Mouse (Mus musculus): ENCODE data around the gene Ildr2. TPM values are rescaled to one million over a fixed set of nuclear protein-coding genes. Genes with fewer than 3 reads are reported as not detected.

The Ildr2 gene
- total RNA-seq, 2 experiments from 2014 or later: 2.1 to 2.5 TPM

DNA sequence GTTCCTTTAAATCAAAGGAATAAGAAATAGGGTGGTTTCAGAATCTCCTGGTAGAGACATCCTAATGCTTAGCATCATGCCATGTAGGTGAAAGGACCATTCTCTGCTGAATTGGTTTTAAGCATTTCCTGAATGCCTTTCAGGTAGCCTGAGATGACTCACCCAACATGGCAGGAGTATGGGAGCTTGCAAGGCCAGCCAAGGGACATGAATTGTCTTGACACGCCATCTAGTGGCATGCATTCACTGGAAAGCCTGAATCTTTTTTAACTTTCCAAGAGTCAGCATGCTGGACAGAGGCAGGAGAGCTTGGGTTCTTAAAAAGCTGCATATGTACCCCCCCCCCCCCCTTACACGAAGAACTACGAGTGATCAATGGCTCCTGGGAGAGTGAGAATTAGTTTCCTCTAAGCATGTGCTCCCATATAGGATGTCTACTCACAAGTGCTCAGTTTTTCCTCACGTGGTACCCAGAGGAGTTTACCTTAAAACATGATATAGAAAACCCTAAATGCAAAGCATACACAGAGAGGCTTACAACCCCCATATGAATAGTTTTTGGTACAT, 65.3 kb downstream of the Ildr2 start:
- DNase-seq: peak; percentile 32
- intact Hi-C loops (cut with DNase I; ENCODE audit: low total_unique reads): loop anchor here (2.0 kb wide), 1 partner anchor 160 kb away; no protein-coding TSS in a partner anchor

DNA sequence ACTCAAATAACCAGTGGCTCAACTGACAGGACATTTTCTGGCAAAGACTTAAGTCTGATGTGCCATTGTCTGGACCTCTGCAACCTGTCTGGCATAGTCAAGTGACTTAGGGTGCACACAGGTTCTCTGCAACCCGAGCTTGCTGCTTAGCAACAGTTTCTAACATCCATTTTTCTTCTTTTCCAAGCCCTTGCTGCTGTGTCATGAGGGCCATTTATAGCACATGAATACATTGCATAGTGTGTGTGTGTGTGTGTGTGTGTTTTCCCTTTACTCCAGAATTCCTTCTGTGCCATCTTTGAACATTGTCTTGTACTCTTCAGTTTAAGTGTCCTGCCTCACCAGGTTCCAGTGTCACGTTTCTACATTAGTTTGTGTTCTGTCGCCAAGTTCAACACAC, 72.5 kb downstream of the Ildr2 start:
- intact Hi-C loops (cut with DNase I; ENCODE audit: low total_unique reads): no loop called here
- no peak for DNase-seq

DNA sequence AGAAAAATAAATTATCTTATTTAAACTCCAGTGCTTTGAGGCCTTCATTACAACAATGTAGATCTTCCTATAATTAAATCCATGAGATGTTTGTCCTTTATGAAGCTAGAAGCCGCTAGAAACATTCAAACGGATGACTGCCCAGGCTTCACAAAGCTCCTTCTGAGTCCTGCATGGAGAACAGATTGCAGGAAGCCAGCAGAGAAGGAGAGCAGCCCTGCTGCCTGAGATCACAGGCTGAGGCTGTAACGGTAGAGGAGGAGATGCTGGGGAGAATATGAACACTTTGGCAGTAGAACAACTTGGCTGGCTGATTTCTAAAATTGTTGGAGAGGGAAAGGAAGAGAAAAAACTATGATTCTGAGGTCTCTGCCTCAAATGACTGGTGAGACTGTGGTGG, 76.8 kb downstream of the Ildr2 start:
- intact Hi-C loops (cut with DNase I; ENCODE audit: low total_unique reads): no loop called here

DNA sequence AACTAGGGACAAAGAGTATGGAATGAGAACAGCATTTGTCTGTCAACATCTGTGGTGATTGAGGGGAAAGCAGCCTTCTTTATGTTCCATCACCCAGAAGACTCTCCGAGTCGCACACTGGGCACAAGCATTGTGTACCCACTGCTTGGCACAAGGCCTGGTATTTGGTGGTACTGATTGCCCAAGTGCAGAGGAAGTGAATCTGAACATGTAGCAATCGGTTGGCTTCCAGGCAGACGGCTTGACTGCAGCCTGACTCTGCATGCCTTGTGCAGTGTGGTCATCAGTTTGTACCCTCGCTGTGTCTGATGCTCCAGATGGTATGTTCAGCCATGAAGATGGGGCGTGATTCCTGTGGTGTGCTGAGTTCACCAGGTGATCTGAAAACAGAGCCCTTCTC, 85.2 kb downstream of the Ildr2 start:
- intact Hi-C loops (cut with DNase I; ENCODE audit: low total_unique reads): no loop called here

More for the DNA sequence above, 76.8 kb downstream of the Ildr2 start:
- DNase-seq: no peak

DNA sequence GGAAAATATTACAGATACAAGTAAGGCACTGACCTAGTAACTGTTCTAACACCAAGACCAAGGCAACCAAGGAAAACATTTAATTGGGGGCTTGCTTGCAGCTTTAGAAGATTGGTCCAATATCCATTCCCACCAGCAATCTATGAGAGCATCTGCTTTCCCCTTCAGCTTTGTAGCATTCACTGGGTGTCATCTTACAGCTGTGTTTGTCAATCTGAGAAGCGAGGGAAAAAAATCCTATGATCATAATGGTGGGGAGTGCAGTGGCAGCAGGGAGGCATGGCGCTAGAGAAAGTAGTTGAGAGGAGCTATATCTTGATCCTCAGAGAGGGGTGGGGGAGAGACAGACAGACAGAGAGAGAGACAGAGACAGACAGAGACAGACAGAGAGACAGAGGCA, 88.1 kb downstream of the Ildr2 start:
- intact Hi-C loops (cut with DNase I; ENCODE audit: low total_unique reads): no loop called here
- no peak for DNase-seq

More for the DNA sequence above, 85.2 kb downstream of the Ildr2 start:
- peak; percentile 9 for DNase-seq

DNA sequence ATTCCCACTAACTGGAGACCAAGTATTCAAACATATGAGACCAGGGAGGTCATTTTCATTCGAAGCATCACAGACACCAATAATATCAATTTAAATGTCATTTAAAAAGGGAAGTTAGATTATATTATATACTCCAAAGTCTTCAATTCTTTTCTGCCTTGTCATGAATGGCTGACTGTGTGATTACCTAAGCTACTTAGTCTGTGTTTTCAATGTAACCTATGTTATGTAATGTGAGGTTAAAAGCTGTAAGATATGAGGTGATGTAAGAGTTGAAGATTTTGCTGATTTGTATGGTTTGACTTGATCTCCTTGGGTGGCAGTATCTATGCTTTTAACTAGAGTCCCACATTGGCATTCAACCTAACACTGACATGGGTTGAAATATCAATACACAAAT, 88.6 kb downstream of the Ildr2 start:
- intact Hi-C loops (cut with DNase I; ENCODE audit: low total_unique reads): no loop called here
- DNase-seq: no peak

DNA sequence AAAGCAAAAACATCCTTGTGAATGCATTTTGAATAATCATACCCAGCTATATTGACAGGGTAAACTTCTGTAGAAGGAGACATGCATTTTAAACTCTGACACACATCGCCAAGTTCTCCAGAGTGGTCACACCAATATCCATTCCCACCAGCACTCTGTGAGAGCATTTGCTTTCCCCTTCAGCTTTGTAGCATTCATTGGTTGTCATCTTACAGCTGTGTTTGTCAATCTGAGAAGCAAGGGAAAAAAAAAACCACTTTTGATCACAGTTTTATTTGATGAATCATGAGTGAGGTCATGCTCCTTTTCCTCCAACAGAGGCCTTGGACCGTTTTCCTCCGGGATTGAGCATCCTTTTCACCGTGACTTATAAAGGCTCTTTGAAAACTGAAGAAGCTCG, 89.6 kb downstream of the Ildr2 start:
- DNase-seq: no peak
- intact Hi-C loops (cut with DNase I; ENCODE audit: low total_unique reads): no loop called here

DNA sequence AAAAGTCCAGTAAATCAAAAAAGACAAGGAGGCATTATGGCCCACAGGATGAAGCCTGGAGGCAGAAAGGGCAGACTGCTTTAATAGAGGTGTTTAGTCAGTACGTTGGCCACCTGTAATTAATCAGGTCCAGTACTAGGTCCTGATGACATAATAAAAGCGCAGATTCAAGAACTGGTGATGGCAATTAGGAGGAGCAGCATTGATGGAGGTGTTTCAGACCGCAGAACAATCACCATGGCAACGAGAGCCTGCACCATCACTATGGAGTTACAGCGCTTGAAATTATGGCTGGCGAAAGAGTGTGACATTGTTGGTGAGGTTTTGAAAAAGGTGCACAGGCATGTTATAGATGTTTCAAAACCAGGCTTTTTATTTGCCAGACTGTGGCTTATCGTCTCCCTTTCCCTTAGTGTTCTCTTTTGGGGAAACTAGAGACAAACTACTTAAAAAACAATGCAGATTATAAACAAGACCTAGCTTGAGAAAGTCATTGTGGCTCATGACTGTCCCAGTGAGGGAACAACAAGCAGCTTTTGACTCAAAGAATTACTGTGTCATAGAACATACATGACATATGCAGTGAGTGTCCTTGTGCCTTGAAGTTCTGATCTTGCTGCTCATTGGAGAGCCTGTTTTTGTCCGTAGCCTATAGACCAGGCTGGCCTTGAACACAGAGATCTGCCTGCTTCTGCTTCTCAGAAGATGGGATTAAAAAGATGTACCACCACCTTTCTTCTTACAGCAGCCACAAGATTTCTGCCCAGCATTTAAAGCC, 90.5 kb downstream of the Ildr2 start:
- DNase-seq: no peak
- intact Hi-C loops (cut with DNase I; ENCODE audit: low total_unique reads): no loop called here

DNA sequence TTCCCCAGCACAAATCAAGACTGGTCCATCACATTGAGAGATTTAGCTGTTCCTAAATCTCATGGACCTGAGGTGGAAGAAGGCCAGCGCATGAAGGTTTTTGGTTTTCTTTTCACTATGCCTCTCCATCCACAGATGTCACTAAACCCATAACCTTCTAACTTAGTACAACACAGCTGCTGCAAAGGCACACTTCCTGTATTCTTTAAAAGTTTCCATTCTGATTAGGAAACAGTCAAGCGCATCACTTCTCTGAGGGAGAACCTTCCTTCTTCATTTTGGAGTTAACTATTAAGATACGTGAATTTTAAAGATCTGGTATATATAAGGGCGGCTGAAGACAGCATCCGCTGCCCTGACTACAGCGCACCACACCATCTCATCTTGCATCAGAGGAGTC, 91.7 kb downstream of the Ildr2 start:
- DNase-seq: no peak
- intact Hi-C loops (cut with DNase I; ENCODE audit: low total_unique reads): no loop called here

DNA sequence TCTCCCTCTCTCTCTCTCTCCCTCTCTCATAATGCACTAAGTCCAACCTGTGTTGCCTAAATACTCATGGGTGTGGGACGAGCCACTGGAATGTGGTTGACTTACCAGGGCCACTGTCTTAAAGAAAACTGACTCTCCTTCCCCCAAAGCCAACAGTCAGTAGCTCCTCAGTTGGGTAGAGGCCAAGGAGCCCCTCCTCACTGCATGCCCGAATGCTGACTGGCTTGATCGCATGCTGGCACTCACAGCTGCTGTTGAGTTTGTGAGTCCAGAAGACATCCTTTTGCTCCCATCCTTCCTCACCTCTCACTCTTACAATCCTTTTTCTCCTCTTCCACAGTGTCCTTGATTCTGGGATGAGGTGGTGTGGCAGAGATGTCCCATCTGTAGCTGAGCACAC, 93.0 kb downstream of the Ildr2 start:
- intact Hi-C loops (cut with DNase I; ENCODE audit: low total_unique reads): no loop called here
- no peak for DNase-seq

DNA sequence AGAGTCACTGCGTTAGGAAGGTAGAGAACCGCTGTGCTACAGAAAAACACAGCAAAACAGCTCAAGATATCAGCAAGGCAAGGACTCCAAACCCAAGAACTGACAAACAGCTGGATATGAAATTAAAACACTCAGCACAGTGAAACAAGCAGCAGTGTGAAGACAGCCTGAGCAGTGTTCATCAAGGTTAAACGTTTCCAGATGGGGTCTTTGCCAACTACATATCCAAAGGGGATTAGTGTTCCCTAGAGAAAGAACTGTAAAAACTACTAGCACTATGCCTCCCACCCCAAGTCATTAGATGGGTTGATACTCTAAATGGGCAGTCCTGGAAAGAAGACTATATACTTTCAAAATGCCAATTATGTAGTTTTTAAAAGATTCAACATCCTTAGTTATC, 95.4 kb downstream of the Ildr2 start:
- intact Hi-C loops (cut with DNase I; ENCODE audit: low total_unique reads): no loop called here
- no peak for DNase-seq

DNA sequence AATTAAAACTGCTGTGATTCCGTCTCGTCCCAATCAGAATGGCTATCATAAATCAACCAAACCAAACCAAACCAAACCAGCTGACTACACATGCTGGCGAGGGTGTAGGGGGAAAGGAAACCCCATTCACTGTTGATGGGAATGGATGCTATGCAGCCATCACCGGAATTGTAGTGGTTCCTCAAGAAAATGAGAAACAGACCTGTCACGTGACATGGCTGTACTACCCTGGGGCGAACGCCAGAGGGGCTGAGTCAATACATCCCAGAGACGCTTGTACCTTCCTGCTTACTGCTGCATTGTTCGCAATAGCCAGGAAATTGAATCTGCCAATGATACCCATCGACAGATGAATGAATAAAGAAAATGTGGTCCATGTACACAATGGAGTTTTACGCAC, 95.8 kb downstream of the Ildr2 start:
- intact Hi-C loops (cut with DNase I; ENCODE audit: low total_unique reads): no loop called here
- no peak for DNase-seq

DNA sequence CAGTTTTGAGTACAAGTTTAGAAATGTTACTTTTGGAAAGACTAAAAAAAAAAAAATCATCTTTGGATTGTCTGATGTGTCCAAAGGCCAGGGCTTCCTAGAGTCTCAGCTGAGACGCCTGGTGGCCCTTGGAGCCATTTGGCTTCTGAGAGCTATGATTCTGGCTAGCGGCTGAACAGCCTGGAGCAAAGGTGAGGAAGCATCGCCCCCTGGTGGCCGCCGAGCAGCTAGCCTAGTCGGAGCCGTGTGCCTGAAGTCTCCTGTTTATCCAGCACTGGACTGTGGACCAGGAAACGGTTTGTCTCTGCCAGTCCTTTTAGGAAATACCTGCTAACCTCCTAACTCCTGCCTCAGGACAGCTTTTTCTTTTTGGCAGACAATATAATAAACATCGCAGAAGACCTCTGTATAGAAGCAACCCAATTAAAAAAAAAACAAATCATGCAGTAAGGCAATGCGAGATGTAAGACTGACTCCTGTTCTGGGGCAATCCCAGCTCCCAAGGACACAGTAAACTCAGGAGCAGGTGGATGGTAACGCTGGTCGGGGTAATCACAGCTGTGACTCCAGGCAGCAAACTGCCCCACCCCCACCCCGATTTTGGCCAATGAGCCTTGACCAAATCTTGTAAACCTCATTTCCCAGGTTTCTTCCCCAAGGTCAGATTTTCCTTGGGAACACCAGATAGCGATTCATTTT, 106.4 kb downstream of the Ildr2 start:
- intact Hi-C loops (cut with DNase I; ENCODE audit: low total_unique reads): loop anchor here (5.0 to 10.0 kb wide), 2 partner anchors 198 to 586 kb away; no protein-coding TSS in a partner anchor
- DNase-seq: peak; percentile 89

DNA sequence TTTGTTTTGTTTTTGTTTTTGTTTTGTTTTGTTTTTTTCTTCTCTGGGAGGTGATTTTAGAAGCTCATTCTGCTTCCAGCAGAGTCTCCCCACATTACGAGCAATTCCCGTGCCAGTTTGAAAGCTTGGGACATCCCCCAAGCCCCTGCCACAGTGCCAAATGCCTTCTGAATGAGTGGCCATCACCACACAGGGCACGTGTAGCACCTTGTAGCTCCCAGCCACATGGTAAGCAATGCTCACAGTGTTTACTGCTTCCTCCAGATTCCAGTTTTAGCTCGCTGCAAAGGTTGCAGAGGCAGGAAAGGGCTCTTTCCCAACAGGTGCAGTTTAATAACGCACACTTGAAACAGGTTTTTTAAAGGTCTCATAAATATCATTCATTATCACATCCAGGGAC, 107.0 kb downstream of the Ildr2 start:
- no peak for DNase-seq
- intact Hi-C loops (cut with DNase I; ENCODE audit: low total_unique reads): loop anchor here (5.0 to 10.0 kb wide), 2 partner anchors 199 to 586 kb away; no protein-coding TSS in a partner anchor

DNA sequence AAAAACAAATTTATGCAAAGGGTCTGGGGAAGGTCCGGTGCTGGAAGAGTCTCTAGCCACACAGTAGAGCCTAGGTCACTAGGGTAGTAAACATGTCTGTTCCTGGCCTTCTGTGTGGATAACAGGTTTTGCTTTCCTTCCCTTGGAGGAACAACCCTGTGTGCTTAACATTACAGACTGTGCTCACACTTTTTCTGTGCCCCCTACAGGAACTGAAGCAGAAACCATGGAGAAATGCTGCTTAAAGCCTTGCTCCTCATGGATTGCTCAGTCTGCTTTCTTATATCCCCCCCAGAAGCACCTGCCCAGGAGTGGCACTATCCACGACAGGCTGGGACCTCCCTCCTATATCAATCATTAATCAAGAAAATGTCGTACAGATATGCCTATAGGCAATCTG, 107.9 kb downstream of the Ildr2 start:
- intact Hi-C loops (cut with DNase I; ENCODE audit: low total_unique reads): loop anchor here (5.0 to 10.0 kb wide), 2 partner anchors 200 to 587 kb away; no protein-coding TSS in a partner anchor
- DNase-seq: no peak

DNA sequence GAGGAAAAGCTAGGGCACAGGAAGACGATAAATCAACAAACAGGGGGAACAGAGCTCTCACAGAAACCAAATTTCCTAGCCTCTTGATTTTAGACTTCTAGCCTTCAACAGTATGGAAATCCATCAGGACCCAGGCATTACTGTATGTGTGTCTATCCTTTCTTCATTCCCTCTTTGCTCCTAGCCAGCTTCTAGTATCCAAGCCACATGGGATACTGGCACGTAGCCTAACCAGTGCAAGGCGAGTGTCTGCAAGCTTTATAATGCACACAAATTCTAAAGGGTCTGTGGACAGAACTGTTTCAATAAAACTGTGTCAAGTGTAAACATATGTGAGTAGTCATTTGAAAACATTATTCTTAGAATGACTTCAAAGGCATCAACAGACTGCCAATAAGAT, 108.7 kb downstream of the Ildr2 start:
- intact Hi-C loops (cut with DNase I; ENCODE audit: low total_unique reads): loop anchor here (5.0 to 10.0 kb wide), 2 partner anchors 200 to 588 kb away; no protein-coding TSS in a partner anchor
- DNase-seq: no peak

DNA sequence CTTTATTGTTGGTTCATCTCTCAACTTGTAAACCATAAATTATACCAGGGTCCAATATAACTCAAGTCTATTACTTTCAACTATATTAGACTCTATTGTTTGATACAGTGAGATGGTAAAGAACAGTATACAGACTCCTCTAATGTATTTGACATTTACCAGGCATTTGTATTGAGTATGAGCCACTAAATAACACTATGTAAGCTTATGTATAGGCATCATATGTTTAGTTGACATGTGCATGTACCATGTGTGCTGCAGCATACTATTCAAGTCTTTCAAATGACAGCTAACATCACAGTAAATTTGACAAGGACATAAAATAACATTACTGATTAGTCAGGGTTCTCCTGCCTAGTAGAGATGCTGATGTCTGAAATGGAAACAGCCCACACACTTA, 109.2 kb downstream of the Ildr2 start:
- DNase-seq: no peak
- intact Hi-C loops (cut with DNase I; ENCODE audit: low total_unique reads): loop anchor here (5.0 to 10.0 kb wide), 2 partner anchors 201 to 588 kb away; no protein-coding TSS in a partner anchor

Data from gastrocnemius, postnatal 14 days (tissue).